Mouse (Mus musculus): ENCODE results near the gene Igf1r. TPM values are rescaled to one million over a fixed set of nuclear protein-coding genes. Genes with fewer than 3 reads are reported as not detected.

Igf1r gene
- polyA plus RNA-seq, 1 experiment from 2014 or later: 9.5 TPM

DNA sequence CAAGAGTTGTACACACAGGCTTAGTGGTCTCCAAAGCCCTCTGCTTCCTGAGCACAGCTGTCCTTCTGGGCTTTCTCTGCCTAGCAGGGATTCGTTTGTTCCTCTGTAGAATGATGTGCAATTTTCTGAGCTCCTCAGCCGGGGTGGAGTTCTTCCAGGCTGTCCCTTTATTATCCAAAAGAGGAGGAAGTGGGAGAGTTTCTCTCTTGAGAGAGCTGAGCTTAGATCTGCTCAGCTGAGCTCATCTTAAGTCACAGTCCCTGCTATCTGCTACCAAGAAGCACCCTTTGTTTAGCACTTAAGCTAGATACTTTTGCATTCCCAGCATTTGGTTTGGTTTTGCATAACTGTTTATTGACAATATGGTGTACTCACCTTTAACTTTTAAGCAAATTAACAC is 36.7 kb downstream of the Igf1r start:
- peaks cover 10% of the 10 kb centered on the region for H3K4me1 ChIP-seq (ENCODE audit: control insufficient read depth, insufficient read depth, low read length)
- WGBS: 23% methylated on average over 2 of the region's 2 CpGs
- no peaks in the 10 kb centered on the region for H3K36me3 ChIP-seq (ENCODE audit: control insufficient read depth, insufficient read depth, low read length)
- ATAC-seq: no peak
- H3K27ac ChIP-seq (ENCODE audit: low read length): no peak overlapping the region
- H3K4me2 ChIP-seq (ENCODE audit: low read depth, low read length): no peak overlapping the region
- no peak overlapping the region for H3K4me3 ChIP-seq (ENCODE audit: low read length)
- no peaks in the 10 kb centered on the region for H3K9me3 ChIP-seq (ENCODE audit: control insufficient read depth, low read length)
- H3K27me3 ChIP-seq (replicated peaks; ENCODE audit: control insufficient read depth, insufficient read depth, low read length): no peaks in the 10 kb centered on the region
- H3K9ac ChIP-seq (ENCODE audit: low read depth, low read length): no peak overlapping the region

DNA sequence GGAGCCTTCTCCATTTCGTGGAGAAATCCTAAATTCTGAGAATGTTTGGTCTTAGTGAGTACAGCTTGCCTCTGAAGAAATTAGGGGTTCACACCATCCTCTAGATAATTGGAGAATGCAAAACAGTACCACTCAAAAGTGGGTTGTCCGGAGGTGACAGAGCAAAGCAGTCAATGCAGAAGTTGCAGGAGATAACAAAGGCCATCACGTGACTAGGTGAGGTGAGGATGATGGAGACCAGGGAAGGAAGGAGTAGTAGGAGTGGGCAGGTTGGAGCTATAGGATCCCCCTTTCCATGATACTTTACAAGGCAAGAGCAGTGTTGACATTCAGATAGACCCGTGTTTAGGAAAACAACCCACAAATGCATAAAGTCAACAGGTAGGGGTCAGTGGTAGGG is 41.0 kb downstream of the Igf1r start:
- Histone ChIP-seq H3K27me3 (replicated peaks; ENCODE audit: control insufficient read depth, insufficient read depth, low read length) (no peaks in the 10 kb centered on the region), H3K4me1 (ENCODE audit: control insufficient read depth, insufficient read depth, low read length) (peaks cover 9% of the 10 kb centered on the region; the same call in 1 of the 2 replicates), H3K9ac (ENCODE audit: low read depth, low read length) (no peak overlapping the region), H3K9me3 (ENCODE audit: control insufficient read depth, low read length) (no peaks in the 10 kb centered on the region), H3K36me3 (ENCODE audit: control insufficient read depth, insufficient read depth, low read length) (no peaks in the 10 kb centered on the region), H3K27ac (ENCODE audit: low read length) (no peak overlapping the region), H3K4me3 (ENCODE audit: low read length) (no peak overlapping the region), H3K4me2 (ENCODE audit: low read depth, low read length) (no peak overlapping the region)
- WGBS: 86% methylated on average over 4 of the region's 4 CpGs
- ATAC-seq: no peak

DNA sequence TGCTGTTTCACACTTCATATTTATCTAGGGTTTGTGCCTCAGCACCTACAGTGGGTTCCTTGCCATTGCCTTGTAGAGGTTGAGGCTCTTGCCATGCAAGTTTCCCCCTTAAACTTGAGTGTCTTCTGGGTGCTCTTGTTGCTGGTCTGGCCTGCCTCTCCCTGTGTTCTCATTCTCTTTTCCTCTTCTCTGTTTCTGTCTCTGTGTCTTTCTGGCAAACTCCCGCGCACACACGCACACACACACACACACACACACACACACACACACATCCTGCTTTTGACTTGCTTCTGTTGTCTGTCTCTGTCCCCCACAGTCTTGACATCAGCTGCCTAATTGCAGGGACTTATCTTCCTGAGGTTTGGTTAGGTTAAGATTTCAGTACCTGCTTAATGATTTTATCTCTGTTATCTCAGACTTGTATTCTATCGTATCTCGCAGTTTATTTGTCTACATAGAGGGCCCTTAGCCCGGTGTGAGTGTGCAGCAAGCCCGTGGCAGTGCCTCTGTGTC is 41.8 kb downstream of the Igf1r start:
- H3K9ac ChIP-seq (ENCODE audit: low read depth, low read length): no peak overlapping the region
- H3K27me3 ChIP-seq (replicated peaks; ENCODE audit: control insufficient read depth, insufficient read depth, low read length): no peaks in the 10 kb centered on the region
- H3K36me3 ChIP-seq (ENCODE audit: control insufficient read depth, insufficient read depth, low read length): no peaks in the 10 kb centered on the region
- no peak overlapping the region for H3K4me3 ChIP-seq (ENCODE audit: low read length)
- 60% methylated on average over 7 of the region's 7 CpGs for WGBS
- peaks cover 15% of the 10 kb centered on the region for H3K4me1 ChIP-seq (ENCODE audit: control insufficient read depth, insufficient read depth, low read length)
- no peak for ATAC-seq
- H3K9me3 ChIP-seq (ENCODE audit: control insufficient read depth, low read length): no peaks in the 10 kb centered on the region
- no peak overlapping the region for H3K4me2 ChIP-seq (ENCODE audit: low read depth, low read length)
- no peak overlapping the region for H3K27ac ChIP-seq (ENCODE audit: low read length)

DNA sequence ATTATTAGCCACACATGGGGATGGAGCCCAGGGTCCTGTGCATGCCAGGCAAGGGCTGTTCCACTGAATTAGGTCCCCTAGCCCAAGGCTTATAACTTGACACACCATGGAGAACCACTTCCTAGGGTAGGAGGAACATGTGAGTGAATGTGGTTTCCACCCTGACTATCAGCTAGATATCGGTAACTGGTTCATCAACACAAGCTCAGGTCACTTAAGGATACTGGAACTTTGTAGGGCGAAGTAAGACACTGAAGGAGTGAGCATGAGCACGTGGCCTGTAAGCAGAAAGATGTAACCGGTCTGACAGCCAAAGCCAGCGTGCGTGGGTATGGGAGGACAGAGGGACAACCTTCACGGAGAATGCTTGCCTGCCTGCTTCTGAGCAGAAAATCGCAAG is 42.6 kb downstream of the Igf1r start:
- no peak for ATAC-seq
- 71% methylated on average over 8 of the region's 8 CpGs for whole genome bisulfite sequencing

DNA sequence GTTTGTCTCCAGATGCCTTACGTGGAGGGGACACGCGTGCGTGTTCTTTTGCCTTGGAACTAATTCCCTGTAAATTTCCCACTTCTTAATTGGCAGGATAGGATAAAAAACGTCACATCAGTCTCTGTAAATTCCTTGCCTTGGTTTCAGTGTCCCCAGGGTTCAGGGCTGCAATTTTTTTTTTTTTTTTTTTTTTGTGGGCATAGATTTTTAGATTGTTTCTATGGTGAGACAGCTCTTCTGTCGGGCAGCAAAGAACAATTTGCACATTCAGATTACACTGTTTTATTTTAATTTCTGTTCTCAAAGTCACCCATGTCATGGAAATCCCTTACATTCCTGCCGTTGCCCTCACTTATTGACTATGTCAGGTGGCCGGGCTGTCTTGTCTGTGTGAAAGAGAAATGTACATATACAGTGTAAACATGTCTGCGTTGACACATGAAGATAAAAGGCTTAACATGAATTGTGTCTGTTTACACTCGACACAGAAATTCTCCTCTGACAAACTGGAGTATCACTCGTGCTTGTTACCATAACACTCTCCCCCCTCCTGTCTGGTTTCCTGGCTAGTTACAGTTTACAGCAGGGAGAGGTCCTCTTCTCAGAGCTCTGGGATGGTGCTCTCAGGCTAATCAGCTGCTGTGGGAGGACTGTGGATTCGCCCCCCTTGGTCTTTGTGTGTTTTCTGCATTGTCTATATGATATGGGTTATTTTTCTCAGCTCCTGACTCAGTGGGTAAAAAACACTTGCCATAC is 43.8 kb downstream of the Igf1r start:
- Histone ChIP-seq H3K4me3 (ENCODE audit: low read length) (no peak overlapping the region), H3K9ac (ENCODE audit: low read depth, low read length) (no peak overlapping the region), H3K27me3 (replicated peaks; ENCODE audit: control insufficient read depth, insufficient read depth, low read length) (no peaks in the 10 kb centered on the region), H3K9me3 (ENCODE audit: control insufficient read depth, low read length) (no peaks in the 10 kb centered on the region), H3K27ac (ENCODE audit: low read length) (no peak overlapping the region), H3K36me3 (ENCODE audit: control insufficient read depth, insufficient read depth, low read length) (0 out of 2 replicates have a peak, but pooled peaks cover 3% of the 10 kb centered on the region), H3K4me2 (ENCODE audit: low read depth, low read length) (no peak overlapping the region), H3K4me1 (ENCODE audit: control insufficient read depth, insufficient read depth, low read length) (peaks cover 17% of the 10 kb centered on the region)
- 24% methylated on average over 12 of the region's 12 CpGs for WGBS
- peak; percentile 21; the same call in 1 of the 2 replicates for ATAC-seq

More for the DNA sequence above, 42.6 kb downstream of the Igf1r start:
- H3K9me3 ChIP-seq (ENCODE audit: control insufficient read depth, low read length): no peaks in the 10 kb centered on the region
- no peak overlapping the region for H3K9ac ChIP-seq (ENCODE audit: low read depth, low read length)
- H3K27me3 ChIP-seq (replicated peaks; ENCODE audit: control insufficient read depth, insufficient read depth, low read length): no peaks in the 10 kb centered on the region
- 0 out of 2 replicates have a peak, but pooled peaks cover 2% of the 10 kb centered on the region for H3K36me3 ChIP-seq (ENCODE audit: control insufficient read depth, insufficient read depth, low read length)
- H3K4me2 ChIP-seq (ENCODE audit: low read depth, low read length): no peak overlapping the region
- no peak overlapping the region for H3K27ac ChIP-seq (ENCODE audit: low read length)
- no peak overlapping the region for H3K4me3 ChIP-seq (ENCODE audit: low read length)
- H3K4me1 ChIP-seq (ENCODE audit: control insufficient read depth, insufficient read depth, low read length): peaks cover 17% of the 10 kb centered on the region

DNA sequence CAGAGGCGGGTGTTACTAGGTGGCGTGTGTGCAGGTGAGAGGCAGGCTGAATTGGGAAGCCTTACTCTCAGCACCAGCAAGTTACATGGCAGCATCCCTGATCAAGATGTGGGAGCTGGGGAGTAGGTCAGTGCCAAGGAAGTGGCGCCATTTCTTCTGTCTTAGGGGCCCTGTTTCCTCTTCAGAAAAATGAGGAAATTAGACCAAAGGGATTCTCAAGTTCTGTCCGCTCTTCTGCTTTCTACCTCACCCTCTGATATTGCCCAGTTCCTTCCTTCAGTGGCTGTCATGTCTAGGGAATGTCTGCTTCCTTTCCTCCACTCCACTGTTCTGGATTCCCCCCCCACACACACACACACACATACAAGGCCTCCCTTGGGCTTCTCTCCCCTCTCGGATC is 48.6 kb downstream of the Igf1r start:
- H3K36me3 ChIP-seq (ENCODE audit: control insufficient read depth, insufficient read depth, low read length): peaks cover 6% of the 10 kb centered on the region; the same call in 1 of the 2 replicates
- no peaks in the 10 kb centered on the region for H3K27me3 ChIP-seq (replicated peaks; ENCODE audit: control insufficient read depth, insufficient read depth, low read length)
- no peak overlapping the region for H3K9ac ChIP-seq (ENCODE audit: low read depth, low read length)
- WGBS: 83% methylated on average over 5 of the region's 5 CpGs
- H3K9me3 ChIP-seq (ENCODE audit: control insufficient read depth, low read length): no peaks in the 10 kb centered on the region
- H3K27ac ChIP-seq (ENCODE audit: low read length): no peak overlapping the region
- H3K4me3 ChIP-seq (ENCODE audit: low read length): no peak overlapping the region
- no peak overlapping the region for H3K4me2 ChIP-seq (ENCODE audit: low read depth, low read length)
- peaks cover 14% of the 10 kb centered on the region for H3K4me1 ChIP-seq (ENCODE audit: control insufficient read depth, insufficient read depth, low read length)
- ATAC-seq: no peak

DNA sequence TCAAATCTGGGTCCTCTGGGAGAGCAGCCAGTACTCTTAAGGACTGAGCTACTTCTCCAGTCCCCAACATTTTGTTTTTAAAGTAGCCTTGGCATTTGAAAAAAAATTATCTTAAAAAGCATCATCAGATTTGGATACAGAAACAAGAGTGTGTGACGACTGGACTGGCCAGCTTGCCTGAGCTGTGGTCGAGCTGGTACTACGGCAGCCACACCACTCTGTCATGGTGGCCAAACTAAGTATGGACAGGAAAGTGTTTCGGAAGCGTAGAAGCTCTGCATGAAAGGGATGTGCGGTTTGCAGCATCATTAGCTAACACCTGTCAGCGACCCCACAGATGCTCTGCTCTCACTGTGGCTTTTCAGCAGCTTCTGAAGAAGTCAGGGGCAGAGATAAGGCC is 53.4 kb downstream of the Igf1r start:
- 91% methylated on average over 7 of the region's 7 CpGs for WGBS
- H3K4me1 ChIP-seq (ENCODE audit: control insufficient read depth, insufficient read depth, low read length): peaks cover 7% of the 10 kb centered on the region; the same call in 1 of the 2 replicates

DNA sequence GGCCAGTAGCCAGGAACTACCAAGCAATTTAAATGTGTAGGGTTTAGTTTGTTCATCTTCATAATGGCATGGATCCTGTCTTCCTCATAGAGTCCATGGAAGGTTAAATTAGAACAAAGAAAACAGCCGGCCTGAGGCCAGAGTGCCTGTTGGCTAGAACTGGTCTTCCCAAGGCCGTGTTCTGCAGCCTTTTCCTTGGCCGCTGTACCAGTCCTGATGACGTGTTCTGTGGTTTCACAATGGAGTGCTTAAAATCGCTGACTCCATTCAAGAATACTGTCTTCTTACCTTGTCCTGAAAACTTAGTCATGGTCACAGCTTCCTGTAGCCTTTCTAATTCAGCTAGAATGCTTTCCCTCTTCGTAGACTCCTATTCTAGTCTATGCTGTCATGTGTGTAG is 53.9 kb downstream of the Igf1r start:
- H3K9ac ChIP-seq (ENCODE audit: low read depth, low read length): no peak overlapping the region
- H3K4me3 ChIP-seq (ENCODE audit: low read length): no peak overlapping the region
- no peak overlapping the region for H3K4me2 ChIP-seq (ENCODE audit: low read depth, low read length)
- no peaks in the 10 kb centered on the region for H3K9me3 ChIP-seq (ENCODE audit: control insufficient read depth, low read length)
- WGBS: 90% methylated on average over 6 of the region's 6 CpGs
- no peak overlapping the region for H3K27ac ChIP-seq (ENCODE audit: low read length)
- no peaks in the 10 kb centered on the region for H3K27me3 ChIP-seq (replicated peaks; ENCODE audit: control insufficient read depth, insufficient read depth, low read length)
- H3K4me1 ChIP-seq (ENCODE audit: control insufficient read depth, insufficient read depth, low read length): peaks cover 7% of the 10 kb centered on the region; the same call in 1 of the 2 replicates
- peaks cover 3% of the 10 kb centered on the region; the same call in 1 of the 2 replicates for H3K36me3 ChIP-seq (ENCODE audit: control insufficient read depth, insufficient read depth, low read length)
- no peak for ATAC-seq

More for the DNA sequence above, 53.4 kb downstream of the Igf1r start:
- Histone ChIP-seq H3K4me3 (ENCODE audit: low read length) (no peak overlapping the region), H3K4me2 (ENCODE audit: low read depth, low read length) (no peak overlapping the region), H3K9me3 (ENCODE audit: control insufficient read depth, low read length) (no peaks in the 10 kb centered on the region), H3K9ac (ENCODE audit: low read depth, low read length) (no peak overlapping the region), H3K27ac (ENCODE audit: low read length) (no peak overlapping the region), H3K36me3 (ENCODE audit: control insufficient read depth, insufficient read depth, low read length) (peaks cover 3% of the 10 kb centered on the region; the same call in 1 of the 2 replicates), H3K27me3 (replicated peaks; ENCODE audit: control insufficient read depth, insufficient read depth, low read length) (no peaks in the 10 kb centered on the region)
- no peak for ATAC-seq

DNA sequence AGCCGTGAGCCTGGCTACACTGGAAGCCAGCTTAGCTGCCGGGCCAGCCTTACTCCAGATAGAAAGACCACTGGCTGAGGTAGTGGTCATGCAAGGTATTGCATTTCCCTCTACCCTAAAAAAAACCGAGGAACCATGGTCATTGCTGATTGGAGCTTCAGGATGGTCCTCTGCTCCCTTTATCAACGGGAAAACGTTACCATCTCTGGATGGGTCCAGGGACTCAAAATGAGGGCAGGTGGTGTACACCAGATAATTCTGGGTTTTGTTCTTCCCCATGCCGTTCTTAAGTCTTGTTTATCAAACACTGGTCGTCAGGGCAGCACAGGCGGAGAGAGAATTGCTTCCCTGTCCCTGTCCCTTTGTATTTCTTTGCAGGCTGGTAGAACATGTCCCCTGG is 57.0 kb downstream of the Igf1r start:
- no peak for ATAC-seq
- H3K4me2 ChIP-seq (ENCODE audit: low read depth, low read length): no peak overlapping the region
- no peaks in the 10 kb centered on the region for H3K36me3 ChIP-seq (ENCODE audit: control insufficient read depth, insufficient read depth, low read length)
- H3K4me3 ChIP-seq (ENCODE audit: low read length): no peak overlapping the region
- no peaks in the 10 kb centered on the region for H3K27me3 ChIP-seq (replicated peaks; ENCODE audit: control insufficient read depth, insufficient read depth, low read length)
- H3K4me1 ChIP-seq (ENCODE audit: control insufficient read depth, insufficient read depth, low read length): peaks cover 18% of the 10 kb centered on the region
- WGBS: 64% methylated on average over 8 of the region's 8 CpGs
- H3K9me3 ChIP-seq (ENCODE audit: control insufficient read depth, low read length): no peaks in the 10 kb centered on the region
- H3K27ac ChIP-seq (ENCODE audit: low read length): no peak overlapping the region
- no peak overlapping the region for H3K9ac ChIP-seq (ENCODE audit: low read depth, low read length)
